27 mouse cellular contexts compared by ENCODE assay signal in genomic region chr5:136469301-136469700, GRCm38 (mm10).
A peak's percentile ranks its signal among the peaks of the same experiment; 100 is the strongest.
DNase-seq lines count a peak whose midpoint lies in the region; ATAC-seq and TF ChIP-seq lines count a peak whose summit lies in the region.
"Had no signal": no experiment of that assay in that cellular context is flagged by ENCODE, and none has a peak within 500 bp of the region (broad histone marks: within the 10 kb centered on the region; RNA-seq: fewer than 3 reads in every experiment).

No protein-coding gene starts in this region.

- no peaks in the 10 kb centered on the region for H3K36me3 ChIP-seq in heart, embryonic 12.5 days
- no peaks in the 10 kb centered on the region for H3K36me3 ChIP-seq in limb, embryonic 15.5 days
- H3K36me3 ChIP-seq in limb, embryonic 10.5 days, result peaks cover 6% of the 10 kb centered on the region; the same call in 1 of the 2 replicates
- H3K36me3 ChIP-seq in stomach, embryonic 14.5 days (ENCODE audit: control insufficient read depth, insufficient read depth, low read length), result no peaks in the 10 kb centered on the region
- H3K36me3 ChIP-seq in stomach, postnatal 0 days (ENCODE audit: control insufficient read depth, insufficient read depth, low read length), result no peaks in the 10 kb centered on the region
- H3K36me3 ChIP-seq: midbrain, embryonic 15.5 days; neural tube, embryonic 15.5 days; stomach, embryonic 15.5 days had no signal

- no peak overlapping the region for H3K9ac ChIP-seq in heart, embryonic 12.5 days
- H3K9ac ChIP-seq in limb, embryonic 15.5 days, result no peak overlapping the region
- H3K9ac ChIP-seq in stomach, embryonic 14.5 days (replicated peaks; ENCODE audit: low read depth, low read length), result no peak overlapping the region
- H3K9ac ChIP-seq in stomach, postnatal 0 days (ENCODE audit: low read length), result no peak overlapping the region
- H3K9ac ChIP-seq: hindbrain, embryonic 14.5 days; liver, embryonic 14.5 days; lung, embryonic 14.5 days; midbrain, embryonic 15.5 days; neural tube, embryonic 15.5 days; stomach, embryonic 15.5 days had no signal

- intact Hi-C loops in gastrocnemius, adult 2 months (cut with DNase I), result loop anchor here (5.0 kb wide), 2 partner anchors 47 to 98 kb away; partner anchors contain the start of gene Cux1

- H3K4me2 ChIP-seq in heart, embryonic 12.5 days, result no peak overlapping the region
- H3K4me2 ChIP-seq in limb, embryonic 15.5 days, result no peak overlapping the region
- no peak overlapping the region for H3K4me2 ChIP-seq in stomach, embryonic 14.5 days (replicated peaks; ENCODE audit: low read depth, low read length)
- no peak overlapping the region for H3K4me2 ChIP-seq in stomach, postnatal 0 days (replicated peaks; ENCODE audit: low read depth)
- H3K4me2 ChIP-seq: hindbrain, embryonic 14.5 days; lung, embryonic 14.5 days; midbrain, embryonic 15.5 days; neural tube, embryonic 15.5 days; stomach, embryonic 15.5 days had no signal

- no peaks in the 10 kb centered on the region for H3K27me3 ChIP-seq in heart, embryonic 12.5 days (replicated peaks)
- H3K27me3 ChIP-seq in limb, embryonic 15.5 days, result peaks cover 8% of the 10 kb centered on the region; the same call in 1 of the 2 replicates
- no peaks in the 10 kb centered on the region for H3K27me3 ChIP-seq in limb, embryonic 10.5 days (ENCODE audit: low read depth, poor library complexity, severe bottlenecking)
- no peaks in the 10 kb centered on the region for H3K27me3 ChIP-seq in stomach, embryonic 14.5 days (ENCODE audit: control insufficient read depth, insufficient read depth, low read length)
- H3K27me3 ChIP-seq in stomach, postnatal 0 days (ENCODE audit: control insufficient read depth, insufficient read depth, low read length), result no peaks in the 10 kb centered on the region
- H3K27me3 ChIP-seq: CH12.LX; midbrain, embryonic 15.5 days; neural tube, embryonic 15.5 days; stomach, embryonic 15.5 days had no signal

- peak overlapping the region; percentile 46 for H3K27ac ChIP-seq in gastrocnemius, adult 2 months
- peak overlapping the region; percentile 82 for H3K27ac ChIP-seq in heart, embryonic 12.5 days (ENCODE audit: poor library complexity, severe bottlenecking)
- H3K27ac ChIP-seq in limb, embryonic 15.5 days, result 0 out of 2 replicates have a peak overlapping the region, but pooled peaks have one; percentile 38
- no peak overlapping the region for H3K27ac ChIP-seq in limb, embryonic 10.5 days
- H3K27ac ChIP-seq in stomach, embryonic 14.5 days (ENCODE audit: low read length), result peak overlapping the region; percentile 21; the same call in 1 of the 2 replicates
- no peak overlapping the region for H3K27ac ChIP-seq in stomach, postnatal 0 days (replicated peaks)
- H3K27ac ChIP-seq: hindbrain, embryonic 14.5 days; liver, embryonic 14.5 days; midbrain, embryonic 15.5 days; neural tube, embryonic 15.5 days; stomach, embryonic 15.5 days had no signal

- no peak for TF ChIP-seq CTCF in gastrocnemius, adult 2 months (IDR thresholded peaks at IDR 0.05)
- no peak for TF ChIP-seq CTCF in stomach, postnatal 0 days (IDR thresholded peaks at IDR 0.05; ENCODE audit: low read depth)

- peak; percentile 45 for DNase-seq in gastrocnemius, adult 2 months
- no peak for DNase-seq in gastrocnemius, postnatal 10 days
- no peak for DNase-seq in heart, adult 9 months (ENCODE audit: low spot score in 2 of 2)
- DNase-seq in limb, embryonic 10.5 days (ENCODE audit: low spot score), result no peak
- DNase-seq in stomach, postnatal 0 days (ENCODE audit: low spot score), result no peak
- DNase-seq: adrenal gland, adult 2 months; adrenal gland, postnatal 36 days; cerebellum, adult 2 months; gastrocnemius, postnatal 36 days; kidney, postnatal 4 days; lung, embryonic 14.5 days; retina, postnatal 1 day; right cerebral cortex, postnatal 14 days; thymus, adult 18-20 months; thymus, postnatal 25 days had no signal

- no peak for ATAC-seq in heart, embryonic 12.5 days (ENCODE audit: insufficient number of reproducible peaks, low FRiP score)
- no peak for ATAC-seq in limb, embryonic 15.5 days (ENCODE audit: insufficient number of reproducible peaks, low FRiP score, low TSS enrichment, low read depth)
- ATAC-seq in stomach, embryonic 14.5 days (ENCODE audit: insufficient number of reproducible peaks, insufficient read depth, low FRiP score, low read depth), result no peak
- no peak for ATAC-seq in stomach, postnatal 0 days (ENCODE audit: low FRiP score, low TSS enrichment)
- ATAC-seq: activated CD4-positive, CD25-positive, alpha-beta regulatory T cell, adult 4 months; forebrain, embryonic 14.5 days; intestine, postnatal 0 days; midbrain, embryonic 15.5 days had no signal

- no peak for TF ChIP-seq EP300 in stomach, postnatal 0 days (optimal IDR thresholded peaks at IDR 0.05)

- H3K4me1 ChIP-seq in heart, embryonic 12.5 days (replicated peaks), result peaks cover 88% of the 10 kb centered on the region
- H3K4me1 ChIP-seq in limb, embryonic 15.5 days, result peaks cover 62% of the 10 kb centered on the region
- H3K4me1 ChIP-seq in limb, embryonic 10.5 days, result peaks cover 72% of the 10 kb centered on the region
- H3K4me1 ChIP-seq in stomach, embryonic 14.5 days (ENCODE audit: control insufficient read depth, insufficient read depth, low read length), result peaks cover 70% of the 10 kb centered on the region
- peaks cover 17% of the 10 kb centered on the region for H3K4me1 ChIP-seq in stomach, postnatal 0 days (replicated peaks; ENCODE audit: control insufficient read depth, insufficient read depth)

- no peaks in the 10 kb centered on the region for H3K9me3 ChIP-seq in heart, embryonic 12.5 days (replicated peaks)
- no peaks in the 10 kb centered on the region for H3K9me3 ChIP-seq in limb, embryonic 15.5 days
- H3K9me3 ChIP-seq in limb, embryonic 10.5 days (replicated peaks), result no peaks in the 10 kb centered on the region
- no peaks in the 10 kb centered on the region for H3K9me3 ChIP-seq in stomach, embryonic 14.5 days (ENCODE audit: control insufficient read depth, low read depth, low read length)
- no peaks in the 10 kb centered on the region for H3K9me3 ChIP-seq in stomach, postnatal 0 days (ENCODE audit: control insufficient read depth, low read length)
- H3K9me3 ChIP-seq: midbrain, embryonic 15.5 days; neural tube, embryonic 15.5 days; stomach, embryonic 15.5 days had no signal

- WGBS in heart, embryonic 12.5 days, result 55% methylated on average over 1 of the region's 1 CpGs
- 30% methylated on average over 1 of the region's 1 CpGs for WGBS in limb, embryonic 15.5 days
- 31% methylated on average over 1 of the region's 1 CpGs for WGBS in limb, embryonic 10.5 days
- WGBS in stomach, embryonic 14.5 days, result 59% methylated on average over 1 of the region's 1 CpGs
- 58% methylated on average over 1 of the region's 1 CpGs for WGBS in stomach, postnatal 0 days

- H3K4me3 ChIP-seq in gastrocnemius, adult 2 months, result no peak overlapping the region
- no peak overlapping the region for H3K4me3 ChIP-seq in heart, embryonic 12.5 days
- H3K4me3 ChIP-seq in limb, embryonic 15.5 days, result no peak overlapping the region
- H3K4me3 ChIP-seq in limb, embryonic 10.5 days, result no peak overlapping the region
- H3K4me3 ChIP-seq in stomach, embryonic 14.5 days (ENCODE audit: low read depth, low read length), result no peak overlapping the region
- no peak overlapping the region for H3K4me3 ChIP-seq in stomach, postnatal 0 days (ENCODE audit: low read depth, low read length)
- H3K4me3 ChIP-seq: midbrain, embryonic 15.5 days; neural tube, embryonic 15.5 days; stomach, embryonic 15.5 days had no signal

Comparison
In these comparisons a context has a peak if more than half of its experiments do, and no peak if none do; other contexts are left out.
1. H3K27ac ChIP-seq: peak in gastrocnemius, adult 2 months (single experiment), heart, embryonic 12.5 days (single experiment), limb, embryonic 15.5 days (single experiment) and stomach, embryonic 14.5 days (single experiment); none in limb, embryonic 10.5 days (single experiment) and stomach, postnatal 0 days (single experiment).